ENCODE assay signal across 8 mouse cellular contexts in genomic region chr17:47436907-47437547, GRCm38 (mm10). TPM values are rescaled to one million over a fixed set of nuclear protein-coding genes. Genes with fewer than 3 reads are reported as not detected.
DNase-seq lines count a peak whose midpoint lies in the region; ATAC-seq and TF ChIP-seq lines count a peak whose summit lies in the region.

1700001C19Rik (minus strand) TSS chr17:47437376.

- peak within 1 kb of the TSS; percentile 85 for H3K4me2 ChIP-seq in embryonic facial prominence, embryonic 15.5 days (replicated peaks)
- H3K4me2 ChIP-seq in limb, embryonic 14.5 days (replicated peaks; ENCODE audit: low read depth, low read length, severe bottlenecking): peak within 1 kb of the TSS; percentile 68

- peak within 1 kb of the TSS; percentile 81 for H3K27ac ChIP-seq in embryonic facial prominence, embryonic 15.5 days (replicated peaks)
- H3K27ac ChIP-seq in limb, embryonic 14.5 days (replicated peaks; ENCODE audit: low read depth, low read length): no peak within 1 kb of the TSS

- no peaks in the 10 kb centered on the region for H3K9me3 ChIP-seq in embryonic facial prominence, embryonic 15.5 days (replicated peaks)
- H3K9me3 ChIP-seq in limb, embryonic 14.5 days (ENCODE audit: control insufficient read depth, low read length): no peaks in the 10 kb centered on the region

- 10% methylated on average over 25 of the region's 25 CpGs for WGBS in lung, adult 2 months
- WGBS in embryonic facial prominence, embryonic 15.5 days: 3% methylated on average over 25 of the region's 25 CpGs
- WGBS in limb, embryonic 14.5 days: 4% methylated on average over 21 of the region's 25 CpGs

- 0 out of 2 replicates have a peak, but pooled peaks have one; percentile 32 for TF ChIP-seq POLR2A in lung, adult 2 months (IDR thresholded peaks at IDR 0.05; ENCODE audit: borderline replicate concordance, extremely low read depth, low read depth, low read length)
- no peak for TF ChIP-seq POLR2A in limb, embryonic 14.5 days (IDR thresholded peaks at IDR 0.05; ENCODE audit: borderline replicate concordance, extremely low read depth, insufficient read depth, insufficient read length)

- H3K4me3 ChIP-seq in lung, adult 2 months (replicated peaks; ENCODE audit: extremely low read depth, low read depth, low read length): peak within 1 kb of the TSS; percentile 86
- peak within 1 kb of the TSS; percentile 47 for H3K4me3 ChIP-seq in embryonic facial prominence, embryonic 15.5 days (replicated peaks)
- H3K4me3 ChIP-seq in limb, embryonic 14.5 days (replicated peaks; ENCODE audit: low read length): peak within 1 kb of the TSS; percentile 41

- peaks cover 7% of the 10 kb centered on the region for H3K4me1 ChIP-seq in lung, adult 2 months (ENCODE audit: control insufficient read depth, insufficient read depth, low read length)
- peaks cover 33% of the 10 kb centered on the region for H3K4me1 ChIP-seq in embryonic facial prominence, embryonic 15.5 days
- no peaks in the 10 kb centered on the region; the same call in none of the 2 replicates for H3K4me1 ChIP-seq in limb, embryonic 14.5 days (ENCODE audit: control insufficient read depth, insufficient read depth, low read length)

- ATAC-seq in embryonic facial prominence, embryonic 15.5 days (ENCODE audit: insufficient number of reproducible peaks, low FRiP score, low TSS enrichment, low read depth): no peak; the same call in 1 of the 2 replicates
- ATAC-seq in limb, embryonic 14.5 days (ENCODE audit: low FRiP score, low read depth): no peak

- 0 out of 2 replicates have a peak within 1 kb of the TSS, but pooled peaks have one; percentile 4 for H3K9ac ChIP-seq in embryonic facial prominence, embryonic 15.5 days
- peak within 1 kb of the TSS; percentile 36 for H3K9ac ChIP-seq in limb, embryonic 14.5 days (ENCODE audit: low read depth, low read length, severe bottlenecking)

- peaks cover 20% of the 10 kb centered on the region for H3K27me3 ChIP-seq in embryonic facial prominence, embryonic 15.5 days
- H3K27me3 ChIP-seq in limb, embryonic 14.5 days (ENCODE audit: control insufficient read depth, insufficient read depth, low read length): peaks cover 45% of the 10 kb centered on the region

- TF ChIP-seq CTCF in lung, adult 2 months (IDR thresholded peaks at IDR 0.05; ENCODE audit: insufficient read depth, low read length): no peak

- no peaks in the 10 kb centered on the region for H3K36me3 ChIP-seq in embryonic facial prominence, embryonic 15.5 days
- H3K36me3 ChIP-seq in limb, embryonic 14.5 days (ENCODE audit: control insufficient read depth, insufficient read depth, low read length): no peaks in the 10 kb centered on the region

- no peak for DNase-seq in lung, adult 2 months
- no peak for DNase-seq in lung, postnatal 36 days
- DNase-seq in limb, embryonic 14.5 days (ENCODE audit: low spot score): no peak
- peak; percentile 16 to 29 for DNase-seq in natural killer cell, adult 2 months (ENCODE audit: low spot score in 2 of 2)
- no peak for DNase-seq in layer of hippocampus, adult 9-10 months (ENCODE audit: low spot score)
- no peak for DNase-seq in spleen, postnatal 36 days (ENCODE audit: low spot score in 2 of 2)
- no peak for DNase-seq in right cerebral cortex, adult 2 months (ENCODE audit: low spot score in 2 of 2)

RNA-seq across cellular contexts. Expression of gene 1700001C19Rik, which starts in this region (rescaled TPM):
- 0.14 and 0.20 TPM in 2 replicates for polyA plus RNA-seq in lung, adult 2 months (2012; rRNA removed)
- polyA plus RNA-seq in embryonic facial prominence, embryonic 15.5 days (2015; fragmentation: Nextera tagmentation; extraction: Ambion mirVana): 0.31 and 0.37 TPM in 2 replicates
- polyA plus RNA-seq in limb, embryonic 14.5 days (2012; rRNA removed): 0.25 and 0.82 TPM in 2 replicates
- polyA plus RNA-seq in limb, embryonic 14.5 days (2014; fragmentation: Nextera tagmentation; extraction: Ambion mirVana): 0.50 and 0.68 TPM in 2 replicates

Comparison
In these comparisons a context has a peak if more than half of its experiments do, and no peak if none do; other contexts are left out.
1. DNase-seq: peak in natural killer cell, adult 2 months (2 of 2); none in lung, adult 2 months (single experiment), lung, postnatal 36 days (single experiment), limb, embryonic 14.5 days (single experiment), layer of hippocampus, adult 9-10 months (single experiment), spleen, postnatal 36 days (0 of 2) and right cerebral cortex, adult 2 months (0 of 2).
2. Peak in every context shown above with its lines, with median percentiles within 50 percentile points of each other: H3K4me3 ChIP-seq.